Comparison of ENCODE assay signal across 8 mouse cellular contexts in the genomic region with DNA sequence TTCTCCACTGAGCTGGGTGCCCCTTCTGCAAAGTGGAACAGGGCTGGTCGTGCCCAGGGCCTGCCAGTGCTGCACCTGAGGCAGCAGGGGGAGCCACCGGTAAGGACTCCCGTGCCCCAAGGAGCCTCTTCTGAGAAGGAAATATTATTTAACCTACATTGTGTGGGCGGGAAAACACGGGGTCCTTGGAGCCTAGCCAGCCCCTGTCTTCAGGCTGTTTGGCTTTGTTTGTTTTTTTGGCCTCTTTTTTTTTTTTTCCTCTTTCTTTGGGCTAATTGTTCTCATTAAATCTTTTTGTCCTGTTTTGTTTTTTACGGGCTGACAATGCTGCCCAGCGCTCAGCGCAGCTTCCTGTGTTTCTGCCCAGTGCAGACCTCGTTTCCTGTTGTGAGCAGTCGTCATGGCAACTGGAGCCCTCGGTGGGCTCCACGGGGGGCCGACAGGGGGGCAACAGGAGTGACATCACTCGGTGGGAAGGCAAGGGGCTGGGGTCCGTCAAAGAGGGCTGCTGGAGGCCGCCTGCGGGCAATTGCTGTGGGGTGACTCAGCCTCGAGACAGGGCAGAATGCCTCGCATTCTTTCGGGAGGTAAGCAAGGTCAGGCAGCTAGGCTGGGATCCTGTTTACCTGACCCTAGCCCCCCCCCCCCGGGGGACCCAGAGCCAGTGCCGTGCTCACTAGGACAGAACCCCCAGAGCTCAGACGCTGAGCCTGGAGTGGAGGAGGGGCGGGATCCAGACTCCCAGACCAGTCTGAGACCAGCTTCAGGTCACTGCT. TPM values are rescaled to one million over a fixed set of nuclear protein-coding genes. Genes with fewer than 3 reads are reported as not detected.
DNase-seq lines count a peak whose midpoint lies in the region; ATAC-seq lines count a peak whose summit lies in the region.

No protein-coding gene starts in this region.

- H3K9ac ChIP-seq in heart, embryonic 14.5 days (ENCODE audit: low read length), result peak overlapping the region; percentile 47; the same call in 1 of the 2 replicates
- peak overlapping the region; percentile 60 for H3K9ac ChIP-seq in kidney, embryonic 16.5 days (replicated peaks; ENCODE audit: low read length)

- no peaks in the 10 kb centered on the region for H3K9me3 ChIP-seq in heart, embryonic 14.5 days (ENCODE audit: control insufficient read depth, low read length)
- H3K9me3 ChIP-seq in kidney, embryonic 16.5 days (ENCODE audit: low read length), result no peaks in the 10 kb centered on the region

- H3K4me2 ChIP-seq in heart, embryonic 14.5 days (ENCODE audit: low read length), result peak overlapping the region; percentile 66
- peak overlapping the region; percentile 59 for H3K4me2 ChIP-seq in kidney, embryonic 16.5 days (replicated peaks; ENCODE audit: low read depth, low read length)

- H3K4me1 ChIP-seq in heart, embryonic 14.5 days (ENCODE audit: control insufficient read depth in 2 of 2, insufficient read depth in 2 of 2, low read length in 2 of 2), result peaks cover 37% of the 10 kb centered on the region in 2 experiments
- H3K4me1 ChIP-seq in kidney, embryonic 16.5 days (ENCODE audit: insufficient read depth, low read length), result peaks cover 36% of the 10 kb centered on the region

- no peak; the same call in 1 of the 2 replicates for ATAC-seq in heart, embryonic 14.5 days (ENCODE audit: insufficient number of reproducible peaks, insufficient read depth, low FRiP score, low read depth)
- peak; percentile 52 for ATAC-seq in kidney, embryonic 16.5 days (ENCODE audit: low FRiP score, low TSS enrichment)

- peak; percentile 88 for DNase-seq in CD4-positive, CD25-positive, alpha-beta regulatory T cell, adult 2 months (ENCODE audit: low read depth, low spot score)
- DNase-seq in adrenal gland, adult (ENCODE audit: inconsistent age in 2 of 2, low spot score in 1 of 2), result peak; percentile 76 to 86
- peak; percentile 83 for DNase-seq in embryo, embryonic 9.5 days (ENCODE audit: extremely low spot score)
- peak; percentile 82 for DNase-seq in lung, postnatal 14 days
- peak; percentile 58 to 62 for DNase-seq in right cerebral cortex, adult 2 months (ENCODE audit: low spot score in 2 of 2)
- DNase-seq in MN1 (ENCODE audit: low spot score), result no peak

- H3K36me3 ChIP-seq in heart, embryonic 14.5 days (ENCODE audit: control insufficient read depth, insufficient read depth, low read length), result no peaks in the 10 kb centered on the region
- H3K36me3 ChIP-seq in kidney, embryonic 16.5 days (ENCODE audit: insufficient read depth, low read length), result no peaks in the 10 kb centered on the region

- peak overlapping the region; percentile 24 to 26; a peak in 3 of 4 replicates for H3K4me3 ChIP-seq in heart, embryonic 14.5 days (ENCODE audit: control insufficient read depth in 1 of 2, insufficient read depth in 1 of 2, low read depth in 1 of 2, low read length in 2 of 2)
- peak overlapping the region; percentile 34 for H3K4me3 ChIP-seq in kidney, embryonic 16.5 days (ENCODE audit: low read length)

- no peaks in the 10 kb centered on the region for H3K27me3 ChIP-seq in heart, embryonic 14.5 days (ENCODE audit: control insufficient read depth, insufficient read depth, low read length)
- no peaks in the 10 kb centered on the region for H3K27me3 ChIP-seq in kidney, embryonic 16.5 days (ENCODE audit: insufficient read depth, low read length)

- peak overlapping the region; percentile 5 to 62; a peak in 3 of 4 replicates for H3K27ac ChIP-seq in heart, embryonic 14.5 days (replicated peaks in 1 of 2; ENCODE audit: control insufficient read depth in 1 of 2, insufficient read depth in 1 of 2, low read depth in 2 of 2, low read length in 2 of 2)
- peak overlapping the region; percentile 85 for H3K27ac ChIP-seq in kidney, embryonic 16.5 days (ENCODE audit: low read length)

- 2% methylated on average over 23 of the region's 24 CpGs for WGBS in heart, embryonic 14.5 days
- WGBS in kidney, embryonic 16.5 days, result under 1% methylated on average over 24 of the region's 24 CpGs

RNA-seq across cellular contexts. Expression of a gene that starts 20.5 kb away (rescaled TPM):
- 0.78 and 1.5 TPM in 2 replicates for polyA plus RNA-seq in heart, embryonic 14.5 days (2014; fragmentation: Nextera tagmentation; extraction: Ambion mirVana)
- polyA plus RNA-seq in kidney, embryonic 16.5 days (2015; fragmentation: Nextera tagmentation; extraction: Ambion mirVana), result 3.3 and 3.9 TPM in 2 replicates

RNA-seq across cellular contexts. Expression of a gene that starts 59.0 kb away (rescaled TPM):
- 12.9 and 13.3 TPM in 2 replicates for polyA plus RNA-seq in heart, embryonic 14.5 days (2014; fragmentation: Nextera tagmentation; extraction: Ambion mirVana)
- polyA plus RNA-seq in kidney, embryonic 16.5 days (2015; fragmentation: Nextera tagmentation; extraction: Ambion mirVana), result 29.3 and 36.5 TPM in 2 replicates
